Mouse (Mus musculus) skeletal muscle tissue, adult 2 months (tissue): ENCODE results near the gene Trmt10c.
A peak's percentile ranks its signal among the peaks of the same experiment; 100 is the strongest.
"Not testable (repeated sequence)": the region's sequence is repeated elsewhere in the genome, so short reads cannot be mapped to it uniquely, and the experiment has no call there.

Experiments
- DNase-seq: peaks from one replicate; pipeline ENCODE4 v3.0.0-alpha.2; 2012; ENCODE audit warnings: low read depth, low spot score

The Trmt10c gene

DNA sequence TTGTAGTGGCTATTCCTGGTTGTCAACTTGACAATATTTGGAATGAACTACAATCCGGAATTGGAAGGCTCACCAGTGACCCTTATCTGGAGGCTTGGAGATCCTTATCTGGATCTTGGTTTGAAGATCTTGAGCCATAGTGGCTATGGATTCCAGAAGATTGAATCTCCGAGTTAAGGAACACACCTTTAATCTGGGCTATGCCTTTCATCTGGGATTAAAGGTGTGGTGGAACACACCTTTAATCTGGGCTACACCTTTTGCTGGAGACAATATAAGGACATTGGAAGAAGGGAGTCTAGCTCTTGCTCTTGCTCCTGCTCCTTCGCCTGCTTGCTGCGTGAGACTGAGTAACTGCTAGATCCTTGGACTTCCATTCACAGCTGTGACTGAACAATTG, 10.4 kb upstream of the Trmt10c start, which contains the start of gene Senp7:
Gene Senp7, plus strand, starts transcription at position 301 of the 400 bp plus-strand sequence.
- DNase-seq = not testable (repeated sequence)

DNA sequence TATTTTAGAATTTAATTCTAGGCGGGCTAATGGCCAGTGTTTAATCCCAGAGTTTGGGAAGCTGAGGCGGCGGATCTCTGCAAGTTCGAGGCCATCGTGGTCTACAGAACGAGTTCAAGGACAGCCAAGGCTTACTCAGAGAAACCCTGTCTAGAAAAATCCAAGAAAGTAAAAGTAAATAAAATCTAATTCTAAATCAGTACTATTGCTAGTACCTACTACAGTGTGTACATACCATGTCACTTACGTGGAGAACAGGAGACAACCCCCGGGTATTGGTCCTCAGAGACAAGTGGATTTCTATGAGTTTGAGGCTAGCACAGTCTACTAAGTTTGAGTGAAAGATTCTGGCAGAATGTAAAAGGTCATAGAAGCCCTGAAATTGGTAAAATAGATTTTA, 471 bp upstream of the Trmt10c start:
- no peak for DNase-seq

DNA sequence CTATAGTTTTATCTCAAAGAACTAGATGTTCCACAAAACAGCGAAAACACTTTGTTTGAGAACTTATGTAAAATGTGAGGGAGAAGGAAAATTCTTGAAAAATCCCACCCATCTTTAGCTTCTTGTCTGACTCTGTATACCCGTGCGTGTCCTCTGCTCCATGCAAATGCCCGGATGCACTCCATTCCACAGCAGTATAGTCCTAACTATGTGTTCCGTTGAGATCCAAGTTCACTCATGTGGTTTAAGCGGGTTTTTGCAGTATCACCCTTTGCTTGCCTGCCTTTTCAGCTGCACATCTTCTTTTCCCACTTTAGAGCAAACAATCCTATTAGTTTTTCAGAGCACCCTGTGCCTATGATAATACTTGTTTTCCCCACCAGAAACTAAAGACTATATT, 1.1 kb downstream of the Trmt10c start:
- DNase-seq = no peak

DNA sequence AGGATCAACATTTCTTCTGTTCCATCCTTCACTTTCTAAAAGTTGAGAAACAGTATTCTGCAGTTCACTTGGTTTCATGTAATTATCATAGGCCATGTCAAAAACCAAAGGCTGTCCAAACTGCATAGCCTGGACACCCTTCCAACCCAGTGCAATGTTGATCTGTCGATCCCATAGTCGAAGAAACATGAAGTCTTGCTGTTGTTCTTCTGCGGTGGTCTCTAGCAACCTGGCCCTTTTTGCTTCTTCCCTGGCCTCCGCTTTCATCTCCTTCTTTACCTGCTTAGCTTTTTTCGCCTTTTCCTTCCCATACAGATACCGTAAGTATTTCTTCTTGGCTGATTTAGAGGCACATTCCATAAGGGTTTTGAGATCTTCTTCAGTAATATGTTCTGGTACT, 3.1 kb downstream of the Trmt10c start:
- no peak for DNase-seq

GRCm38 (mm10) chr16:56029661-56030082, 7.9 kb downstream of the Trmt10c start, which contains the start of gene Pcnp:
Pcnp (minus strand) TSS chr16:56029739.
- DNase-seq = peak; percentile 97

GRCm38 (mm10) chr16:56028722-56029551, 8.7 kb downstream of the Trmt10c start:
- DNase-seq = peak; percentile 49

GRCm38 (mm10) chr16:56027854-56028629, 9.6 kb downstream of the Trmt10c start:
- DNase-seq = no peak

- DNase-seq = no peak
Measured at GRCm38 (mm10) chr16:56019660-56020059, 18.0 kb downstream of the Trmt10c start.

GRCm38 (mm10) chr16:56014076-56014475, 23.5 kb downstream of the Trmt10c start:
- DNase-seq = no peak

- no peak for DNase-seq
Measured at GRCm38 (mm10) chr16:56012789-56013743, 24.6 kb downstream of the Trmt10c start.

GRCm38 (mm10) chr16:56008862-56009261, 28.8 kb downstream of the Trmt10c start:
- DNase-seq = no peak

GRCm38 (mm10) chr16:56006798-56007197, 30.8 kb downstream of the Trmt10c start:
- no peak for DNase-seq

DNA sequence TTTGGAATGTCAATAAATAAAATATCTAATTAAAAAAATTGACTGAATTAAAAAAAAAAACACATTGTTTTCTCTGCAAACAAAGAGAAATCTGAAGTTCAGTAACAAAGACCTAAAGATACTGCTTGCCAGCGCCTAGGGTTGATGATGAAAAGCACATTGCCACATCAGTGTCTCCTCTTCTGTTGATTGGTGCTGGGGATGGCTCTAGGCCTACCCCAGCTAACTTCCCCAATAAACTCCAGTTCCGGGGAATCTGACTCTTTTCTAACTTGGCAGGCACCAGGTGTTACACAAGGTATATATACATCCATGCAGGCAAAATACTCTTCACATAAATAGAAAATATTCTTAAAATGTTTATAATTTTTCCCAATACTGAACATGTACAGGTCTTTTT, 43.4 kb downstream of the Trmt10c start:
- DNase-seq = no peak

DNA sequence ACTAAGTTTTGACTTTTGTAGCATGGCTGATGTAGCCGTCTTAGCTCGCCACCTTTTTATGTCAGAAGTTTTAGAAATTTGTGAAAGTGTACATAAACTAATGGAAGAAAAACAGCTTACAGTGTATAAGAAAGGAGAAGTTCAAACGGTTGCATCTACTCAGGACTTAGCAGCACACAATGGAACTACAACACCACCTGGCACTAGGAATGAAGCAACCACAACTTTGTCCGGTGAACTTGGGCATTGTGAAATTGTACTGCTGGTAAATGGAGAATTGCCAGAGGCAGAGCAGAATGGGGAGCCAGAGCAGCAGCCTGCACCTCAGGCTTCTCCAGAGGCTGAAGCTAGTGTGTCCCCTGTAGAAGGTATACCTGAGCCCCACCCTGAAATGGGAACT, 47.3 kb downstream of the Trmt10c start:
- DNase-seq = no peak

DNA sequence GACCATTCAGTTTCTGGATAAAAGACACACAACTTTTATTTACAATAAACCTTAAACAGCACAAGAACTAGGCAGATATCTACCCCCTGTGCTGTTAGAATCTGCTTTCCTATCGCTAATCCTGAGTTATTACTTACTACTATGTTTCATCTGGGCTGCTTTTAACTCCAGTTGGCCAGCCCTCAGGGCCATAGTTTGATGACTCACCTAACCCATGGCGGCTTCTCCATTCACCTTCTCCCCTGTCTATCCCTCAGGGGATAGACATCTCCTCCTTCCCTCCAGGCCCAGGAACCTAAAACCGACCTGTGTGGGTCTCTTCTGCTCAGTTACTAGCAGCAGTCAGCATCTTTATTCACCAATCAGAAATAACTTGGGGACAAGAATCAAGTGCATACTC, 51.6 kb downstream of the Trmt10c start:
- DNase-seq = no peak
